ENCODE assay signal across 15 mouse cellular contexts in the genomic region with DNA sequence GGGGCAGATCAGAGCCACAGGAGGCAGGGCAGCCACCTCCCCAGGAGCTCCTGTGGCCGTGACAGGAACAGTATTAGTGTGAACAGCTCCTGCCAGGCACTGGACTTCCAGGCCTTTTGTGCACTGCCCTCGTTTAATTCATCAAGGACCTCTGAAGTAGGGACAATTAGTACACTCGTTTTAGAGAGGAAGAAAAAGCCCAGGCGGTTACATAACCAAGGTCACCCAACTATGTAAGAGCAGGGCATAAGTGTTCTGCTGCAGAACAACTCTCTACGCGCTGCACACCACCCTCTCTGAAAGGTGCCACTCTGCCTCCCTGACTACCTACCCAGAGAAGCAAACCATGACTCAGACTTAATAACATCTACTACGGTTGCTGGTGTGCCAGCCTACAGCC. TPM values are rescaled to one million over a fixed set of nuclear protein-coding genes. Genes with fewer than 3 reads are reported as not detected.
A peak's percentile ranks its signal among the peaks of the same experiment; 100 is the strongest.
DNase-seq lines count a peak whose midpoint lies in the region; ATAC-seq lines count a peak whose summit lies in the region.
"Had no signal": no experiment of that assay in that cellular context is flagged by ENCODE, and none has a peak within 500 bp of the region (broad histone marks: within the 10 kb centered on the region; RNA-seq: fewer than 3 reads in every experiment).

No protein-coding gene starts in this region.

- no peaks in the 10 kb centered on the region for H3K27me3 ChIP-seq in heart, embryonic 12.5 days (replicated peaks)
- no peaks in the 10 kb centered on the region for H3K27me3 ChIP-seq in midbrain, embryonic 11.5 days (ENCODE audit: control insufficient read depth, insufficient read depth, low read length)
- H3K27me3 ChIP-seq in midbrain, embryonic 10.5 days (ENCODE audit: low read depth, poor library complexity, severe bottlenecking), result no peaks in the 10 kb centered on the region
- H3K27me3 ChIP-seq in embryonic facial prominence, embryonic 10.5 days (replicated peaks; ENCODE audit: low read depth, poor library complexity, severe bottlenecking), result no peaks in the 10 kb centered on the region
- H3K27me3 ChIP-seq: neural tube, embryonic 13.5 days; stomach, embryonic 15.5 days had no signal

- H3K9ac ChIP-seq in heart, embryonic 12.5 days, result no peak overlapping the region
- no peak overlapping the region for H3K9ac ChIP-seq in midbrain, embryonic 11.5 days (ENCODE audit: low read length)
- H3K9ac ChIP-seq: neural tube, embryonic 13.5 days; stomach, embryonic 15.5 days had no signal

- no peak for ATAC-seq in heart, embryonic 12.5 days (ENCODE audit: insufficient number of reproducible peaks, low FRiP score)
- ATAC-seq in midbrain, embryonic 11.5 days (ENCODE audit: low FRiP score), result no peak
- ATAC-seq in frontal cortex, adult (ENCODE audit: low TSS enrichment), result no peak; the same call in 1 of the 2 replicates

- peak; percentile 82 for DNase-seq in heart, adult 11 months
- peak; percentile 61 for DNase-seq in midbrain, embryonic 11.5 days (ENCODE audit: low spot score, missing footprints)
- no peak for DNase-seq in midbrain, embryonic 10.5 days (ENCODE audit: low spot score)
- DNase-seq in embryonic facial prominence, embryonic 10.5 days (ENCODE audit: low spot score), result peak; percentile 6
- peak; percentile 29 to 55 for DNase-seq in lung, postnatal 4 days
- DNase-seq: cerebellum, adult 9-11 months; heart, adult 18-20 months; heart, postnatal 14 days; liver had no signal

- H3K9me3 ChIP-seq in heart, embryonic 12.5 days (replicated peaks), result no peaks in the 10 kb centered on the region
- H3K9me3 ChIP-seq in midbrain, embryonic 11.5 days (ENCODE audit: control insufficient read depth, low read length), result no peaks in the 10 kb centered on the region
- H3K9me3 ChIP-seq in midbrain, embryonic 10.5 days (replicated peaks), result no peaks in the 10 kb centered on the region
- H3K9me3 ChIP-seq in embryonic facial prominence, embryonic 10.5 days, result no peaks in the 10 kb centered on the region
- H3K9me3 ChIP-seq: G1E; neural tube, embryonic 13.5 days; stomach, embryonic 15.5 days had no signal

- H3K4me2 ChIP-seq in heart, embryonic 12.5 days, result no peak overlapping the region
- H3K4me2 ChIP-seq in midbrain, embryonic 11.5 days, result no peak overlapping the region
- H3K4me2 ChIP-seq: neural tube, embryonic 13.5 days; stomach, embryonic 15.5 days had no signal

- H3K4me3 ChIP-seq in heart, embryonic 12.5 days, result no peak overlapping the region
- H3K4me3 ChIP-seq in midbrain, embryonic 11.5 days (ENCODE audit: low read depth, low read length), result no peak overlapping the region
- no peak overlapping the region for H3K4me3 ChIP-seq in midbrain, embryonic 10.5 days
- no peak overlapping the region for H3K4me3 ChIP-seq in embryonic facial prominence, embryonic 10.5 days
- H3K4me3 ChIP-seq: neural tube, embryonic 13.5 days; stomach, embryonic 15.5 days had no signal

- peaks cover 43% of the 10 kb centered on the region for H3K4me1 ChIP-seq in heart, embryonic 12.5 days (replicated peaks)
- peaks cover 2% of the 10 kb centered on the region; the same call in 1 of the 2 replicates for H3K4me1 ChIP-seq in midbrain, embryonic 11.5 days (ENCODE audit: control insufficient read depth, insufficient read depth, low read length)
- peaks cover 9% of the 10 kb centered on the region for H3K4me1 ChIP-seq in midbrain, embryonic 10.5 days
- peaks cover 15% of the 10 kb centered on the region; the same call in 1 of the 2 replicates for H3K4me1 ChIP-seq in embryonic facial prominence, embryonic 10.5 days

- peaks cover 47% of the 10 kb centered on the region for H3K36me3 ChIP-seq in heart, embryonic 12.5 days
- H3K36me3 ChIP-seq in midbrain, embryonic 11.5 days (ENCODE audit: control insufficient read depth, insufficient read depth, low read length), result no peaks in the 10 kb centered on the region
- H3K36me3 ChIP-seq in midbrain, embryonic 10.5 days, result no peaks in the 10 kb centered on the region
- H3K36me3 ChIP-seq in embryonic facial prominence, embryonic 10.5 days (replicated peaks), result peaks cover 26% of the 10 kb centered on the region
- H3K36me3 ChIP-seq: neural tube, embryonic 13.5 days had no signal

- 69% methylated on average over 7 of the region's 7 CpGs for WGBS in heart, embryonic 12.5 days
- WGBS in midbrain, embryonic 11.5 days, result 74% methylated on average over 7 of the region's 7 CpGs
- 68% methylated on average over 7 of the region's 7 CpGs for WGBS in midbrain, embryonic 10.5 days
- WGBS in embryonic facial prominence, embryonic 10.5 days, result 73% methylated on average over 7 of the region's 7 CpGs

- no peak overlapping the region for H3K27ac ChIP-seq in heart, embryonic 12.5 days (ENCODE audit: poor library complexity, severe bottlenecking)
- H3K27ac ChIP-seq in midbrain, embryonic 11.5 days (ENCODE audit: low read depth, low read length), result no peak overlapping the region
- no peak overlapping the region for H3K27ac ChIP-seq in midbrain, embryonic 10.5 days (replicated peaks)
- no peak overlapping the region for H3K27ac ChIP-seq in embryonic facial prominence, embryonic 10.5 days (replicated peaks)
- H3K27ac ChIP-seq: neural tube, embryonic 13.5 days; stomach, embryonic 15.5 days had no signal

RNA-seq across cellular contexts. Expression of gene Sft2d2, which starts 9.1 kb away (rescaled TPM):
- polyA plus RNA-seq in heart, embryonic 12.5 days (2016; fragmentation: Nextera tagmentation; extraction: Ambion mirVana), result 30.5 and 31.2 TPM in 2 replicates
- polyA plus RNA-seq in midbrain, embryonic 11.5 days (2014; fragmentation: Nextera tagmentation; extraction: Ambion mirVana), result 8.7 and 9.1 TPM in 2 replicates
- polyA plus RNA-seq in midbrain, embryonic 10.5 days (2016; fragmentation: Nextera tagmentation; extraction: Ambion mirVana), result 7.6 and 7.7 TPM in 2 replicates
- 11.8 and 12.1 TPM in 2 replicates for polyA plus RNA-seq in embryonic facial prominence, embryonic 10.5 days (2016; fragmentation: Nextera tagmentation; extraction: Ambion mirVana)

RNA-seq across cellular contexts. Expression of gene Tbx19, which starts 24.5 kb away (rescaled TPM):
- polyA plus RNA-seq in heart, embryonic 12.5 days (2016; fragmentation: Nextera tagmentation; extraction: Ambion mirVana), result not detected in 2 replicates
- not detected in 2 replicates for polyA plus RNA-seq in midbrain, embryonic 11.5 days (2014; fragmentation: Nextera tagmentation; extraction: Ambion mirVana)
- not detected in 2 replicates for polyA plus RNA-seq in midbrain, embryonic 10.5 days (2016; fragmentation: Nextera tagmentation; extraction: Ambion mirVana)
- not detected in 2 replicates for polyA plus RNA-seq in embryonic facial prominence, embryonic 10.5 days (2016; fragmentation: Nextera tagmentation; extraction: Ambion mirVana)
- polyA plus RNA-seq: C2C12; G1E; neural tube, embryonic 13.5 days; stomach, embryonic 15.5 days had no signal

RNA-seq across cellular contexts. Expression of gene Tiprl, which starts 51.7 kb away (rescaled TPM):
- 89.7 and 92.2 TPM in 2 replicates for polyA plus RNA-seq in heart, embryonic 12.5 days (2016; fragmentation: Nextera tagmentation; extraction: Ambion mirVana)
- polyA plus RNA-seq in midbrain, embryonic 11.5 days (2014; fragmentation: Nextera tagmentation; extraction: Ambion mirVana), result 103 and 113 TPM in 2 replicates
- 91.5 and 99.2 TPM in 2 replicates for polyA plus RNA-seq in midbrain, embryonic 10.5 days (2016; fragmentation: Nextera tagmentation; extraction: Ambion mirVana)
- polyA plus RNA-seq in embryonic facial prominence, embryonic 10.5 days (2016; fragmentation: Nextera tagmentation; extraction: Ambion mirVana), result 94.8 and 105 TPM in 2 replicates
